Mouse (Mus musculus) lung, postnatal 0 days (tissue): ENCODE data around the gene Rbfox1.

Source experiments
- CTCF ChIP-seq: IDR thresholded peaks from 2 replicates; pipeline ENCODE4 v1.5.1; 2016; ENCODE audit warnings: antibody characterized with exemption, mild to moderate bottlenecking
- EP300 ChIP-seq: IDR thresholded peaks from 2 replicates; pipeline ENCODE4 v1.6.1; 2016; ENCODE audit warnings: antibody characterized with exemption, mild to moderate bottlenecking, control low read depth

- TF ChIP-seq CTCF (peak; percentile 64), EP300 (no peak)
Measured at GRCm38 (mm10) chr16:6018639-6019038, 133.5 kb downstream of the Rbfox1 start.
